Mouse (Mus musculus): Measurements from ENCODE around the gene Ints3.
"Not testable (repeated sequence)": the region's sequence is repeated elsewhere in the genome, so short reads cannot be mapped to it uniquely, and the experiment has no call there.

The Ints3 gene

GRCm38 (mm10) chr3:90357959-90358358 lies 75.5 kb downstream of the Ints3 start:
- no peak for DNase-seq (ENCODE audit: inconsistent ontology term)

- no peak for DNase-seq (ENCODE audit: inconsistent ontology term)
Observed at GRCm38 (mm10) chr3:90347847-90348246, 85.6 kb downstream of the Ints3 start.

GRCm38 (mm10) chr3:90342853-90343252 lies 90.6 kb downstream of the Ints3 start:
- DNase-seq (ENCODE audit: inconsistent ontology term) = not testable (repeated sequence)
